ENCODE assay signal across 1 mouse cellular context in genomic region chr8:94492021-94492681, GRCm38 (mm10).
TF ChIP-seq lines count a peak whose summit lies in the region.

No protein-coding gene starts in this region.

TF ChIP-seq in CH12.LX, 34 proteins besides CTCF, POLR2A, EP300 and RAD21 (continued from another document):
- TF ChIP-seq ZC3H11A (IDR thresholded peaks at IDR 0.05; ENCODE audit: low read depth, low read length) (no peak), ZMIZ1 (IDR thresholded peaks at IDR 0.05; ENCODE audit: low read depth, low read length) (no peak), GABPA (IDR thresholded peaks at IDR 0.05; ENCODE audit: insufficient replicate concordance, low read depth, low read length) (no peak), E2F4 (IDR thresholded peaks at IDR 0.05; ENCODE audit: insufficient replicate concordance, low read depth, low read length) (no peak), CHD2 (IDR thresholded peaks at IDR 0.05; ENCODE audit: low read length) (0 out of 2 replicates have a peak, but pooled peaks have one; percentile 22), NELFE (IDR thresholded peaks at IDR 0.05; ENCODE audit: low read depth, low read length) (0 out of 2 replicates have a peak, but pooled peaks have one; percentile 16), MYC (IDR thresholded peaks at IDR 0.05; ENCODE audit: low read depth, low read length) (no peak), ELF1 (IDR thresholded peaks at IDR 0.05; ENCODE audit: low read depth, low read length) (no peak), RCOR1 (conservative IDR thresholded peaks at IDR 0.05; ENCODE audit: low read depth, low read length) (no peak), ZNF384 (IDR thresholded peaks at IDR 0.05; ENCODE audit: low read depth, low read length) (no peak), ETS1 (conservative IDR thresholded peaks at IDR 0.05; ENCODE audit: low read depth, low read length) (no peak), MEF2A (IDR thresholded peaks at IDR 0.05; ENCODE audit: borderline replicate concordance, low read depth, low read length) (0 out of 2 replicates have a peak, but pooled peaks have one; percentile 24), ZKSCAN1 (IDR thresholded peaks at IDR 0.05; ENCODE audit: borderline replicate concordance, low read depth, low read length) (no peak), USF2 (conservative IDR thresholded peaks at IDR 0.05; ENCODE audit: low read depth, low read length) (no peak)
